Mouse (Mus musculus): Measurements from ENCODE around the gene Mgll.

Gene Mgll

DNA sequence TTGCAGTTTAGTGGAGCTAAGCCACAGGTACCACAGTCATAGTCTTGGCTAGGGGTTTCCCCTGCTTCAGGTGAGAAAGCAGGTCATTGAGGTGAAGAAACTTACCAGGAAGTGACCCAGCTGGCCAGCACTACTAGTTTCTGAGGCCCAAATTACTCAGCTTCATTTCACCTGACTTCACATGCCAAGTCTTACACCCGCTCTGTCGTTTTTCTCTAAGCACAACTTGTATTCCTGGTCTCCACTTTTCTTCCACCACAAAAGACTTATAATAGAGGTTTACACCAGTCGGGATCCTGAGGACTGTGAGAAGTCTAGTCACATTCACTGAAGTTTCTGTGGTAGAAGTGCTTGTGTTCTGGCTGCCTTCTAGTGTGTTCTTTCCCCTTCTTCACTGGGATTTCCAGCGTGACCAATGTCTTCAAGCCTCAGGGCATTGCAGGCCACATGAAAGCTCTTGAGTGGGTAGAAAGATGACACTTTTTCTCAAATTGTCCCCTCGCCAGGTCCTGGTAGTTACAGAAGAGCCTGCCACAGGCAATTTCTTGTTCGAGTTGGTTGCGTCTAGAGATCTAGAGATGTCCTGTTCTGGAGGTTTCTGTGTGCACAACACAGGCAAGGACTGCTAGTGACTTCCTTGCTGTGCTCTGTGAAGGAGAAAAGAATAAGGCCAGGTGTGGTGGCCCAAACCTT, 6.0 kb upstream of the Mgll start:
- no peak for DNase-seq

DNA sequence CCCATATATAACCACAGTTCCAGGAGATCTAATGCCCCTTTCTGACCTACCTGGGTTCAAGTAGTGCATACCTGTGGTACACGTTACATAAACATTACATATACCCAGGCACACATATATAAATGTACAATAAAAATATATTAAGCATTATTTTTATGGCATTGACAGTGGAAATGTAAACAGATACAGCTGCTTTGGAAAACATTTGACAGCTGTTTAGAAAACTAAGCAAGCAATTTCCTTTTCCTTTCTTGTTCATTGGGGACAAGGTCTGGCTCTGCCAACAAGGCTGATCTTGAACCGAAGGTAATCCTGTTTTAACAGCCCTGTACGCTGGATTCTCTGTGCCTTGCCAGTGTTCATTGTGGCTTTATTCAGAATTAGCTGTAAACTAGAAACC, 3.2 kb upstream of the Mgll start:
- DNase-seq, result no peak

DNA sequence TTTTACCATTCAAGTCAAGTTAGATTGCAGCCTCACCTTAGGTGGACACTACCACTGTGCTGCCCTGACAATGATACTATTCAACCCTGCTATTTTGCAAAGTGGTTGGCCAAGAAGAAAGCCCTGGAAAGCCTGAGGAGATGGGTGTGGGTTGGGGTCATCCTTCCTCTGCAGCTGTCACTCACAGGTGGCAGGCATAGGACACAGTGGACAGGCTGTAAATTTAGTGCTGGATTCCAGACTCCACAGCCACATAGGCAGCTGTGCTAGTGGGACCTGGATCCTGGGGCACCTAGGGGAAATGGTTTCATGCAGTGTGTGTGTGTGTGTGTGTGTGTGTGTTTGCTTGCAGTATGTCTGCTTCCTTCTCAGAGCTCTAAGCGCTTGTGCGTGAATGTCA, 1.3 kb upstream of the Mgll start:
- no peak for DNase-seq

GRCm38 (mm10) chr6:88723806-88724312, 353 bp upstream of the Mgll start:
- DNase-seq, result no peak

- peak; percentile 60 for DNase-seq
Observed at GRCm38 (mm10) chr6:88725590-88725989, 1.4 kb downstream of the Mgll start.

- no peak for DNase-seq
Observed at GRCm38 (mm10) chr6:88726252-88727211, 2.3 kb downstream of the Mgll start.

DNA sequence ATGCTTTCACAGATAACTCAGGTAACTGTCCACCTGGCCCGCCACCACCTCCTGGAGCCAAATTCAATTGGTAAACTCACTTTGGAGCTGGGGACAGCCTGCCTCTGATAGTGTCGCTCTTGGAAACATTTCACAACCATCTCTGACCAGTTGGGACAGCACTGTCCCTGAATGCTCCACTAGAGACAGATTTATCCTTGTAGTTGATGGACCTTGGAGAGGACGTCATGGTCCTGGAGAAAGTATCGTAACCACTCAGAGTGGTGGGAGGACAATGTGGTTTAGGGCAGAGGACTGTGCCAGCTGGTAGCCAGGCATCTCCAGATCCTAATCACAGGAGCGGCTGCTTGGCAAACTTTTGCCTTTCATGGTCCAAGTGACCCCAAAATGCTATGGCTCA, 3.3 kb downstream of the Mgll start:
- DNase-seq, result no peak

- DNase-seq, result no peak
Observed at GRCm38 (mm10) chr6:88728054-88728453, 3.8 kb downstream of the Mgll start.

DNA sequence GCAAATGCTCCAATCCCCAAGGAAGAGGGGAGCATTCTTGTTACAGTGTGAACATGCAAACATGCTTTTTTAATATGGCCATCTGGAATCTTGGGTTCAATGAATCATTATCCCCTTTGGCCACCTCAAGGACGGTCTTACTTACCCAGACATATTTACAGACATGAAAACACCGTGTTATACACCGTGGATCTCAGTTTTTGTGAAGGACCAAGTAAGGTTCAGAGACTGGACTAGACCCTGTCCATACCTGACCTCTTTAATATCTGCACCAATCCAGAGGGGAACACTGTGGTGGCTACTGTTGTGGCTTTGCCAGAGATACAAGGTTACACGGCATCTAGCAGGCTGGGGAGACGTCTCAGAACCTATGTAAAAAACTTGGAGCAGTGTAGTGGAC, 4.3 kb downstream of the Mgll start:
- DNase-seq, result no peak

DNA sequence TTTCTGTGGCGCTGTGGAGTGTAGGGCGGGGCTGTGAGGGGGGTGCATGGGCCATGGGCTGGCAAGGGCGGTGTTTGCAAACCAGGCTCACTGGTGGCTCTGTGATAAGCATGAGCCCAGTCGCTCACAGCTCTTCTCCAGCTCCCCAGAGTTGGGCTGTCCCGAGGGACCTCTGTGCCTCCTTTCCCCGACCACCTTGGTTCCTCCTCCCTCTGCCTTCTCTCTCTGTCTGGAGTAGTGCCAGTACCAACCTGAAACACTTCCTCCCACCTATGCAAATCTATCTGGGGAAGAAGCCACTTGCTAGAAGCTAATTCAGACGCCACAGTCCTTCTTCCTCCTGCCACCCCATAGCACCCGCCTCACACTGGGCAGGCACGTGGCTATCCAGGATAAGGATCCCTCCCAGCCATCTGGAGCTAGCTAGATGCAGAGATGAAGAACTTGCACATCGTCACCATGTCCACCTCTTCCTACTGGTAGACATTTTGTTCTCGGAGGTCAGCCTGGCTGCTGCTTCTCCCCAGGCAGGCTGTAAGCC, 7.1 kb downstream of the Mgll start:
- DNase-seq, result peak; percentile 92

DNA sequence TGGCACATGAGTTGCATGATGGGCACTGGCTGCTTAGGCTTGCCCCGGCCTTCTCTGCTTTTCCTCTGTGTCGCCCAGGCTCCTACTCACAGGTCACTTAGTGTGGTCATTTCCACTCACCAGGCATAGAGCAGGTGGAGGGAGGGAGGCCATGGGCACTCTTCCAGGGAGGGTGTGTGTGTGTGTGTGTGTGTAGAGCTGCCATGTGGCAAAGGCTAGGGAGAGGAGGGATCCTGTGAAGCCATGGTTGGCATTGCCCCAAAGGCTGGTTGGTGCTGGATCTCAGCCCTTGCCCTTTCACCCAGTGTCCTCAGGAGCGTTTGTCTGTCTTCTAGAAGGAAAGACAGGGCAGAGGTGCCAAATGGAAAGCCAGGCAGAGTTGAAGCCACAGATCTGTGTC, 7.8 kb downstream of the Mgll start:
- no peak for DNase-seq

DNA sequence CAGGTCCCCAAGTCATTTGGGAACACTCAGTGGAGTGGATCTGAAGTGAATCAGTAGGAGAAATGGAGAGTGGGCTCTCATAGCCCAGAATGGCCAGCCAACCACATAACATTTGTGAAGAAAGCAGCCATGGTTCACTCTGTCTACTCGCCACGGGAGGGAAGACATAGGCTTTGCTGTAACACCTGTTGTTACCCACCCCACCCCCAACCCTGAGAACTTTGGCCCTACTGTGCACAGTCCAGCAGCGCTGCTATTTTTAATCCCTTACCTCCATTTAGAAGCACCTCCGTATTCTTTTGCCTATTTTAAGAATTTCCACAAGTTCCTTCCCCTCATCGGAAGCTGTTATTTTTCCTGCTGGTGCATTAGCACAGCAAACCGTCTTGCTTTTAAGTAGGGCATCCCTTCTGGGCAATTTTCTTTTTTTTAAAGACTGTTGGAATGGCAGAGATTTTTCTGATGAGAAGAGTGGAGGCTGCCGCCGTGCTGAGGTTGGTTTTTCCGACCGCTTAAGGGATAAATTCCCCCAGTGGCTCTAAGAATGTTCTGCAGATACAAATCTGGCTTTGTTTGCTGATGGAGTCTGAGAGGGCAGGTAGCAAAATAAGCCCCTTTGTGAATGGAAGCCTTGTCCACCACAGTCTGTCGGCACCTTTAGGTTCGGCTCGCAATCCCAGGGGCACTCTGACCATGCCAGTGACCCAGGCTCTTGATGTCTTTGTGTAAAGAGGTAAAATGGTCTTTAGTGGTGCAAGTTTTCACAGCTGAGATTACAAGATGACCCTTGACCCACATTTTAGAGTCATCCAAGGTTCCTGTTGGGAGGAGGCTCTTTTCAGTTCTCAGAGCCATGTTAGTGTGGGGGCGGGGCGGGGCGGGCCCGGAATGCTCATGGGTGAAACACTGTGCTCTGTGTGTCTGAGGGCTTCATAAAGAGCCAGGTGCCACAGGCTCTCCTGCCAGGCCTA, 8.7 kb downstream of the Mgll start:
- DNase-seq, result no peak

GRCm38 (mm10) chr6:88736337-88736736, 12.1 kb downstream of the Mgll start:
- no peak for DNase-seq

GRCm38 (mm10) chr6:88736741-88737508, 12.7 kb downstream of the Mgll start:
- DNase-seq, result peak; percentile 71

GRCm38 (mm10) chr6:88737509-88737888, 13.3 kb downstream of the Mgll start:
- no peak for DNase-seq

- DNase-seq, result peak; percentile 79
Observed at GRCm38 (mm10) chr6:88741041-88741440, 16.8 kb downstream of the Mgll start.

DNA sequence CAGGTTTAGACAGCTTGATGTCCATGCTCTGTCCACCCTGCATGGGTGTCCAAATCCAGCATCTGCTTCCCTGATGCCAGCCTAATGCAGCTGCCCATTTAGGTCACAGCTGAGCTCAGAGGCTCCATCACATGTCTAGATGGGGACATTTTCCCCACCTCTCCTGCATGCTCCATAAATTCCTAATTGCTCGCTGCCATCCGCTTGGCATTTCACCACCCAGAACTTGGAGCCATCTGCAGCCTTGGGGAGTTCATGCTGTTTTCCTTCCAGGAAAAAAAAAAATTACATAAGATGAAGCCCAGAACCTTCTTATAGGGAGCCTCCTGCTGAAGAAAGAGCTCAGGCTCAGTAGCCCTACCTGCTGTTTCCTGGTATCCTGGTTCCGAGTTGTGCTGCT, 17.6 kb downstream of the Mgll start:
- no peak for DNase-seq

DNA sequence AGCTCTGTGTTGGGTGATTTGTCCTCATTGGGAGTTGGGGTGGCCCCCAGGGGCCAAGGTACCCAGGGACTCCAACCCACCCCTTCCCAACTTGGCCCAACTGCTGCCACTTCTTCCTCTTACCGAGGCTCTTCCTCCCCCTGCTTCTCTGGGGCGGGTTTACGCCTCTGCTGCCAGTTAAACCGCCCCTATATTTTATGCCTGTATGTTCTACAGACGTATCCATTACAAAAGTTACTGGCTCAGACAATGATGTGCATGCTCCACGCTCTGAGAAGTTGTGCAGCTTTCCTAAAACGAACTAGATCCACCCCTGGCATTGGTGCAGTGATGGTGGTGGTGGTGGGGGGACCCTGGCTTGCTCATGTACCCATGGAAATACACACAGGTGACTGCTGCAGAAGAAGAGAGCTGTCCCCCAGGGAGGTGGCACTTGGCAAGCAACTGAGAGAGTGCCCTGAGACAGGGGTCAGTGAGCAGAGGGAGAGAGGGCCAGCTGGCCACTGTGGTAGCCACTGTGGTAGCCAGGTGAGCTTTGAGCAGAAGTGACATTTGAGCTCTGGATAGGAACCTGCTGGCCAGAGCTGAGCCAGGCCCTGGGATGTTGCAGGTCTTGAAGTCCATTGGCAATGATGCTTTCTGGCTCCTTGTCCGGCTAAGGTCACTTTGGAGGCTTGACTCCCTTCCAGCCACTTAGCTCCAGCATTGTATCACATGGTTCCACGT, 18.2 kb downstream of the Mgll start:
- DNase-seq, result no peak

GRCm38 (mm10) chr6:88743601-88744291, 19.5 kb downstream of the Mgll start:
- DNase-seq, result no peak

- no peak for DNase-seq
Observed at GRCm38 (mm10) chr6:88745027-88745426, 20.8 kb downstream of the Mgll start.

All from liver (tissue).